Mouse (Mus musculus): ENCODE measurements around the gene Atxn7l2. TPM values are rescaled to one million over a fixed set of nuclear protein-coding genes. Genes with fewer than 3 reads are reported as not detected.
A peak's percentile ranks its signal among the peaks of the same experiment; 100 is the strongest.

The Atxn7l2 gene
- total and polyA plus RNA-seq, 3 experiments, result 1.8 to 4.2 (median 2.6) TPM

DNA sequence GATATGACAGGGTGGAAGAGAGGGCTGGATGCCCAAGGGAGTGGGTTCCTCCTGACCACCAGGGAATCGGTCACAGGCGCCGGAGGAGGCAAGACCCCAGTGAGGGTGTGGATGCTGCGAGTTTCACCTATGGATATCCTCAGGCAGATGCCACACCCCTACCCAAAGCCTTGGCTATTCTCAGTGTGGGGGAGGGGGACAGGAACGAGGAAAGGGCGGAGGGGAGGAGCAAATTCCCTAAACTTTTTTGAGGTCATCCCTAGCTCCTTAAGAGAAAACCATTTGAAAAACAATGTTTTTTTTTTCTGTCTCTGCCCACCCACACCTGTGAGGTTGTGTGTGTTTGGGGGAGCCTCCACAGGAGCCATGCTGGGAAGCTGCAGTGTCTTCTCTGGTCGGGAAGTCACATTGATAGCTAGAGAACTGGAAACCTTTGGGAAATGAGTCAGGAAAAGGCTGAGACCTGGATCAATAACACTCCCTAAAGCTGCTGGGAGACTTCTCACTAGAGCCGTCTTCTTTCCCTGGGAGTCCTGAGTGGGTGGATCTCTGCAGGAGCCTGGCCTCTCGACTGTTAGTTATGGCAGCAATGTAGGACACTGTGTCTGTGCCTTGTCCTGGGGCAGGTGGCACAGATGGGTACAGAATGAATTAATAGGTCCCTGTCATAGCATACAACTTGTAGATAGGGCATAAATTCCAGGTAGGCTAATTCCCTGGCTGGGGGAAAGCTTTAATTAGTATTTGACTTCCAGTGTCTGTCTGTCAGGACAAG lies 21.8 kb downstream of the Atxn7l2 start:
- intact Hi-C loops (cut with DNase I), result no loop called here
- DNase-seq, result peak in 1 of 2 experiments; percentile 15
- WGBS, result 78% methylated on average over 9 of the region's 9 CpGs

DNA sequence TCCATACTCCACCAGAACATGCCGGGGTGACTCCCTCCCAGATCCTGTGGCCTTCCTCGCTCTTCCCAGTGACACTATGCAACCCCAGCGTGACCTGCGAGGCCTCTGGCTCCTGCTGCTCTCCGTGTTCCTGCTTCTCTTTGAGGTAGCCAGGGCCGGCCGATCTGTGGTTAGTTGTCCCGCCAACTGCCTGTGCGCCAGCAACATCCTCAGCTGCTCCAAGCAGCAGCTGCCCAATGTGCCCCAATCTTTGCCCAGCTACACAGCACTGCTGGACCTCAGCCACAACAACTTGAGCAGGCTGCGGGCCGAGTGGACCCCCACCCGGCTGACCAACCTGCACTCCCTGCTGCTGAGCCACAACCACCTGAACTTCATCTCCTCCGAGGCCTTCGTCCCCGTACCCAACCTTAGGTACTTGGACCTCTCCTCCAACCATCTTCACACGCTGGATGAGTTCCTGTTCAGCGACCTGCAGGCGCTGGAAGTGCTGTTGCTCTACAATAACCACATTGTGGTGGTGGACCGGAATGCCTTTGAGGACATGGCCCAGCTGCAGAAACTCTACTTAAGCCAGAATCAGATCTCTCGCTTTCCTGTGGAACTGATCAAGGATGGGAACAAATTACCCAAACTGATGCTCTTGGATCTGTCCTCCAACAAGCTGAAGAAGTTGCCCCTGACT lies 23.5 kb downstream of the Atxn7l2 start:
- Histone ChIP-seq H3K4me1 (ENCODE audit: control insufficient read depth, insufficient read depth, low read length) (peaks cover 6% of the 10 kb centered on the region; the same call in 1 of the 2 replicates), H3K27ac (no peak overlapping the region), H3K27me3 (ENCODE audit: control insufficient read depth, insufficient read depth, low read length) (no peaks in the 10 kb centered on the region), H3K9ac (ENCODE audit: low read depth, low read length) (no peak overlapping the region), H3K4me3 (no peak overlapping the region; the same call in 1 of the 2 replicates), H3K36me3 (ENCODE audit: control insufficient read depth, insufficient read depth, low read length) (no peaks in the 10 kb centered on the region), H3K79me2 (replicated peaks; ENCODE audit: control insufficient read depth, insufficient read depth, low read length) (no peaks in the 10 kb centered on the region)
- intact Hi-C loops (cut with DNase I), result no loop called here
- DNase-seq, result peak in 1 of 2 experiments; percentile 20
- TF ChIP-seq POLR2A (IDR thresholded peaks at IDR 0.05; ENCODE audit: insufficient read depth, low read depth, low read length) (no peak), EP300 (IDR thresholded peaks at IDR 0.05; ENCODE audit: insufficient read depth, low read depth, low read length) (no peak), CTCF (IDR thresholded peaks at IDR 0.05) (no peak)
- WGBS, result 79% methylated on average over 20 of the region's 20 CpGs

More for the DNA sequence above, 21.8 kb downstream of the Atxn7l2 start:
- H3K4me1 ChIP-seq (ENCODE audit: control insufficient read depth, insufficient read depth, low read length), result peaks cover 6% of the 10 kb centered on the region; the same call in 1 of the 2 replicates
- no peaks in the 10 kb centered on the region for H3K79me2 ChIP-seq (replicated peaks; ENCODE audit: control insufficient read depth, insufficient read depth, low read length)
- no peaks in the 10 kb centered on the region for H3K27me3 ChIP-seq (ENCODE audit: control insufficient read depth, insufficient read depth, low read length)
- no peaks in the 10 kb centered on the region for H3K36me3 ChIP-seq (ENCODE audit: control insufficient read depth, insufficient read depth, low read length)
- no peak overlapping the region for H3K9ac ChIP-seq (ENCODE audit: low read depth, low read length)
- TF ChIP-seq CTCF (IDR thresholded peaks at IDR 0.05) (no peak), POLR2A (IDR thresholded peaks at IDR 0.05; ENCODE audit: insufficient read depth, low read depth, low read length) (no peak), EP300 (IDR thresholded peaks at IDR 0.05; ENCODE audit: insufficient read depth, low read depth, low read length) (no peak)
- H3K27ac ChIP-seq, result no peak overlapping the region
- H3K4me3 ChIP-seq, result no peak overlapping the region

DNA sequence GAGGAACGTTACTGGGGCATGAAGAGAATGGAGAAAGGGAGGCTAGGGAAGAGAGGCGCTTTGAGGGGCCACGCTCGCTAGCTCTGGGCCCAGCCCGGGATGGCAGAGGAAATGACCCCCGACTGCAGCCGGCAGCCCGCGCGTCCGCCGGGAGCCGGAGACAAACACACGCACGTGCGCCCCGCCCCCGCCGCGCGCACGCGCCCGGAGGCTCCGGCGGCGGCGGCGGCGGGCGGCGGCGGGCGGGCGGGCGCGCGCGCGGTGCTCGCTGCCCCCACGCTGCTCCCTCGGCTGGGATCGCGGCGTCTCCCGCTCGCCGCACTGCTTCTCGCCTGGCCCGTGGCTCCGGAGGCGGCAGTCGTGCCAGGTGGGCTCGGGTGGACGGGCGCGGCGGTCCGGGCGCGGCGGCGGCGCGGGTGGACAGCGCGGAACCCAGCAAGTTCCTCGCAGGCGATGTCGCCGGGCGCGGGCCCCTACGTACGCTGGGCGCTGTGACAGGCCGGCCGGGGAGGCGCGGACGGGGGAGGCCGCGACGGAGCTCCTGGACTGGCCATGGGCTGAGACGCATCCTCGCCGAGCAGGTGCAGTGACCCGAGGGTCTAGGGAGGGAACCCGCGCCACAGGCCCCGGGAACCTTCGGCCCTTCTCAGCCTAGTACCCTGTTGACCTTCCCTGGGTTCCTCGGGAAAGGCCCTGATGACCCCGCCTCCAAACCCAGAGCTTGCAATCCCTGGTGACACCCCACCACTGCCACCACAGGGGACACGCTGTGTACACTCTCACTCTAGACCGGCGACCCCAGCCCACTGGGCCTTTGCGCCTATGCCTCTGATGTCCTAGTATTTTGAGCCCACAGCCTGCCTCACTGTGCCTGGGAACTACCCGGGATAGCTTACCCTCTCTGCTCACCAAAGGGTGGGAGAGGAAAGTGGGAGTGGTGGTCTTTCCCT lies 24.4 kb downstream of the Atxn7l2 start, which contains the start of gene Amigo1:
TSS of gene Amigo1 (plus strand) at position 238 of the 950 bp plus-strand sequence.
- DNase-seq, result peak; percentile 77 to 80
- TF ChIP-seq EP300 (IDR thresholded peaks at IDR 0.05; ENCODE audit: insufficient read depth, low read depth, low read length) (no peak), POLR2A (IDR thresholded peaks at IDR 0.05; ENCODE audit: insufficient read depth, low read depth, low read length) (no peak)
- no peaks in the 10 kb centered on the region for H3K36me3 ChIP-seq (ENCODE audit: control insufficient read depth, insufficient read depth, low read length)
- H3K79me2 ChIP-seq (replicated peaks; ENCODE audit: control insufficient read depth, insufficient read depth, low read length), result no peaks in the 10 kb centered on the region
- peak within 1 kb of the TSS; percentile 41 for H3K27ac ChIP-seq
- H3K9ac ChIP-seq (ENCODE audit: low read depth, low read length), result peak within 1 kb of the TSS; percentile 99
- 0 out of 2 replicates have a peak, but pooled peaks cover 2% of the 10 kb centered on the region for H3K27me3 ChIP-seq (ENCODE audit: control insufficient read depth, insufficient read depth, low read length)
- H3K4me1 ChIP-seq (ENCODE audit: control insufficient read depth, insufficient read depth, low read length), result peaks cover 6% of the 10 kb centered on the region; the same call in 1 of the 2 replicates
- 6% methylated on average over 87 of the region's 100 CpGs for WGBS
- H3K4me3 ChIP-seq, result peak within 1 kb of the TSS; percentile 80
- intact Hi-C loops (cut with DNase I), result no loop called here

DNA sequence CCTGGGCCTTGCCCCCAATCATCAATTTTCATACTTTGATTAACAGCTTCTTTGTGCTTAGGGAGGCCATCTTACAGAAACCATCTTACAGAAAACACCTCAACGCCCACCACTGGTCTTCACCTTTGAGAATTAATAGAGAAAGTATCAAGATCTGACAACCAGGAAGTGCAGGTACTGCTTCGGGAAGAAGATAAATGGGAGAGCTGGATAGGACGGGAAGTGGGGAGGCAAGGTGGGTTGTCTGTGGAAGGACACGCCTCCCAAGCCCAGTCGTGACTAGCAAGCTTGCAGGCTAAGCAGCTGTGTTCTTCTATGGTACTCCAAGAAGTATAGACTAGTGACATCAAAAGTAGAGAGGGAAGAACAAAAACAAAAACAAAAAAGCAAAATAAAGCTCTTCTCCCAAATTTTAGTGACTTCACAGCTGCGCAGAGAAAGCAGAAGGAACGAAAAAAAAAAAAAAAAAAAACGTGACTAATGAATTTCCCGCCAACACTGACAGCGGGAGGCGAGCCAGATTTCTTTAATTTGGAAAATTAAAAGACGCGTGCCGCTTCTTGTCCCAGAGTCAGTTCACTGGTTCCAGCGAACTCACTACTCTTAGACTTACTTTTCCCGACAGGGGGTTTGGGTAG lies 25.2 kb downstream of the Atxn7l2 start:
- peak overlapping the region; percentile 63; the same call in 1 of the 2 replicates for H3K9ac ChIP-seq (ENCODE audit: low read depth, low read length)
- no peaks in the 10 kb centered on the region for H3K36me3 ChIP-seq (ENCODE audit: control insufficient read depth, insufficient read depth, low read length)
- H3K27me3 ChIP-seq (ENCODE audit: control insufficient read depth, insufficient read depth, low read length), result 0 out of 2 replicates have a peak, but pooled peaks cover 2% of the 10 kb centered on the region
- no peak overlapping the region for H3K27ac ChIP-seq
- 5% methylated on average over 16 of the region's 16 CpGs for WGBS
- TF ChIP-seq CTCF (IDR thresholded peaks at IDR 0.05) (no peak), EP300 (IDR thresholded peaks at IDR 0.05; ENCODE audit: insufficient read depth, low read depth, low read length) (no peak), POLR2A (IDR thresholded peaks at IDR 0.05; ENCODE audit: insufficient read depth, low read depth, low read length) (no peak)
- intact Hi-C loops (cut with DNase I), result no loop called here
- no peaks in the 10 kb centered on the region for H3K79me2 ChIP-seq (replicated peaks; ENCODE audit: control insufficient read depth, insufficient read depth, low read length)
- peak in 1 of 2 experiments; percentile 14 for DNase-seq
- peak overlapping the region; percentile 80 for H3K4me3 ChIP-seq
- peaks cover 6% of the 10 kb centered on the region; the same call in 1 of the 2 replicates for H3K4me1 ChIP-seq (ENCODE audit: control insufficient read depth, insufficient read depth, low read length)

DNA sequence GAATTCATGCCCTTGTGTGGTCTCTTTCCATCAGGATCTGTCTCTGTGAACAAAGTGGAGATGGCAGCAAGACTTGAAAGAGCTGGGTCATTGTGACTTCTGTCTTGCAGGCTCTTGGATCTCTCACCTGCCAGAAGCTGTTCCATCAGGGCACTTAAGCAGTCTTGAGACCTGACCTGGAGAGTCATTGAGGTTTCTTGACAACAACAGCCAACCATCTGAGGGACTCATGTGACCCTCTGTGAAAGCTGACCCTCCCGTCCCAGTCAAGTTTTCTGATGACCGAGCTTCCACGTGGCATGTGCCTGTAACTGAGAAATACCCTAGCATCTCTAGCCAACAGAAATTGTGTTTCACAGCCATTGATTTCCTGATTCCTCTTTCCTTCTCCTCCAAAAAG lies 26.0 kb downstream of the Atxn7l2 start:
- no peak overlapping the region for H3K4me3 ChIP-seq
- no peak overlapping the region for H3K27ac ChIP-seq
- TF ChIP-seq POLR2A (IDR thresholded peaks at IDR 0.05; ENCODE audit: insufficient read depth, low read depth, low read length) (no peak), CTCF (IDR thresholded peaks at IDR 0.05) (no peak)
- H3K79me2 ChIP-seq (replicated peaks; ENCODE audit: control insufficient read depth, insufficient read depth, low read length), result no peaks in the 10 kb centered on the region
- no peak for DNase-seq
- H3K9ac ChIP-seq (ENCODE audit: low read depth, low read length), result no peak overlapping the region
- intact Hi-C loops (cut with DNase I), result no loop called here
- 74% methylated on average over 3 of the region's 3 CpGs for WGBS
- H3K27me3 ChIP-seq (ENCODE audit: control insufficient read depth, insufficient read depth, low read length), result 0 out of 2 replicates have a peak, but pooled peaks cover 2% of the 10 kb centered on the region
- peaks cover 5% of the 10 kb centered on the region; the same call in 1 of the 2 replicates for H3K4me1 ChIP-seq (ENCODE audit: control insufficient read depth, insufficient read depth, low read length)
- no peaks in the 10 kb centered on the region for H3K36me3 ChIP-seq (ENCODE audit: control insufficient read depth, insufficient read depth, low read length)

Data from heart, adult 2 months (tissue).